8 mouse cellular contexts compared by ENCODE assay signal in genomic region chr12:24707954-24708823, GRCm38 (mm10). TPM values are rescaled to one million over a fixed set of nuclear protein-coding genes. Genes with fewer than 3 reads are reported as not detected.
DNase-seq lines count a peak whose midpoint lies in the region; ATAC-seq and TF ChIP-seq lines count a peak whose summit lies in the region.

Rrm2 (plus strand) TSS chr12:24708241.

- peak within 1 kb of the TSS; percentile 78 for H3K4me2 ChIP-seq in forebrain, embryonic 13.5 days
- peak within 1 kb of the TSS; percentile 56 for H3K4me2 ChIP-seq in liver, embryonic 16.5 days (ENCODE audit: low read depth, low read length)
- peak within 1 kb of the TSS; percentile 86 for H3K4me2 ChIP-seq in neural tube, embryonic 12.5 days (replicated peaks)
- peak within 1 kb of the TSS; percentile 80 for H3K4me2 ChIP-seq in stomach, postnatal 0 days (replicated peaks; ENCODE audit: low read depth)

- peak within 1 kb of the TSS; percentile 79 for H3K9ac ChIP-seq in ES-Bruce4 (ENCODE audit: low read depth, poor library complexity, severe bottlenecking)
- peak within 1 kb of the TSS; percentile 92 for H3K9ac ChIP-seq in forebrain, embryonic 13.5 days
- H3K9ac ChIP-seq in liver, embryonic 16.5 days (ENCODE audit: low read depth, low read length): peak within 1 kb of the TSS; percentile 95
- H3K9ac ChIP-seq in neural tube, embryonic 12.5 days: peak within 1 kb of the TSS; percentile 83
- peak within 1 kb of the TSS; percentile 74 for H3K9ac ChIP-seq in stomach, postnatal 0 days (ENCODE audit: low read length)

- H3K27me3 ChIP-seq in ES-Bruce4 (ENCODE audit: control insufficient read depth, insufficient read depth, low read length, poor library complexity, severe bottlenecking): no peaks in the 10 kb centered on the region
- no peaks in the 10 kb centered on the region for H3K27me3 ChIP-seq in forebrain, embryonic 13.5 days
- no peaks in the 10 kb centered on the region for H3K27me3 ChIP-seq in liver, embryonic 16.5 days (ENCODE audit: control insufficient read depth, insufficient read depth, low read depth, low read length)
- H3K27me3 ChIP-seq in neural tube, embryonic 12.5 days (replicated peaks): no peaks in the 10 kb centered on the region
- H3K27me3 ChIP-seq in stomach, postnatal 0 days (ENCODE audit: control insufficient read depth, insufficient read depth, low read length): no peaks in the 10 kb centered on the region

- peak within 1 kb of the TSS; percentile 60 for H3K27ac ChIP-seq in ES-Bruce4 (ENCODE audit: insufficient read depth, low read length)
- H3K27ac ChIP-seq in forebrain, embryonic 13.5 days: peak within 1 kb of the TSS; percentile 80
- H3K27ac ChIP-seq in liver, embryonic 16.5 days (ENCODE audit: low read length): peak within 1 kb of the TSS; percentile 89
- peak within 1 kb of the TSS; percentile 62 for H3K27ac ChIP-seq in neural tube, embryonic 12.5 days
- H3K27ac ChIP-seq in stomach, postnatal 0 days (replicated peaks): peak within 1 kb of the TSS; percentile 45

- 0 out of 2 replicates have a peak, but pooled peaks have one; percentile 19 for TF ChIP-seq EP300 in ES-Bruce4 (IDR thresholded peaks at IDR 0.05; ENCODE audit: insufficient read depth, low read depth, low read length)
- TF ChIP-seq EP300 in stomach, postnatal 0 days (optimal IDR thresholded peaks at IDR 0.05): no peak

- no peaks in the 10 kb centered on the region for H3K9me3 ChIP-seq in ES-Bruce4 (replicated peaks; ENCODE audit: control insufficient read depth, insufficient read depth, low read length, poor library complexity, severe bottlenecking)
- no peaks in the 10 kb centered on the region for H3K9me3 ChIP-seq in forebrain, embryonic 13.5 days (replicated peaks)
- H3K9me3 ChIP-seq in liver, embryonic 16.5 days (replicated peaks; ENCODE audit: control insufficient read depth, low read length): no peaks in the 10 kb centered on the region
- no peaks in the 10 kb centered on the region for H3K9me3 ChIP-seq in neural tube, embryonic 12.5 days
- no peaks in the 10 kb centered on the region for H3K9me3 ChIP-seq in stomach, postnatal 0 days (ENCODE audit: control insufficient read depth, low read length)

- H3K4me3 ChIP-seq in ES-Bruce4 (ENCODE audit: low read depth, low read length): peak within 1 kb of the TSS; percentile 87
- peak within 1 kb of the TSS; percentile 88 for H3K4me3 ChIP-seq in forebrain, embryonic 13.5 days
- H3K4me3 ChIP-seq in liver, embryonic 16.5 days (ENCODE audit: low read depth, low read length): peak within 1 kb of the TSS; percentile 97
- H3K4me3 ChIP-seq in neural tube, embryonic 12.5 days: peak within 1 kb of the TSS; percentile 90
- peak within 1 kb of the TSS; percentile 87 for H3K4me3 ChIP-seq in stomach, postnatal 0 days (ENCODE audit: low read depth, low read length)

- TF ChIP-seq POLR2A in ES-Bruce4 (IDR thresholded peaks at IDR 0.05; ENCODE audit: insufficient read depth, low read length): peak; percentile 58

- no peaks in the 10 kb centered on the region for H3K4me1 ChIP-seq in ES-Bruce4 (ENCODE audit: control insufficient read depth, insufficient read depth, low read length)
- H3K4me1 ChIP-seq in forebrain, embryonic 13.5 days: peaks cover 57% of the 10 kb centered on the region
- H3K4me1 ChIP-seq in liver, embryonic 16.5 days (ENCODE audit: control insufficient read depth, low read depth, low read length): peaks cover 61% of the 10 kb centered on the region
- H3K4me1 ChIP-seq in neural tube, embryonic 12.5 days: peaks cover 21% of the 10 kb centered on the region
- no peaks in the 10 kb centered on the region for H3K4me1 ChIP-seq in stomach, postnatal 0 days (replicated peaks; ENCODE audit: control insufficient read depth, insufficient read depth)

- peak; percentile 96 for DNase-seq in c-Kit-positive CD71-positive TER-119-positive erythroid progenitor cells, embryonic 14.5 days (ENCODE audit: low spot score)
- peak; percentile 96 for DNase-seq in heart, postnatal 10 days
- DNase-seq in large intestine, adult 2 months (ENCODE audit: low read depth, low spot score): peak; percentile 67
- peak; percentile 97 for DNase-seq in stomach, postnatal 0 days (ENCODE audit: low spot score)

- peaks cover 45% of the 10 kb centered on the region for H3K36me3 ChIP-seq in ES-Bruce4 (ENCODE audit: control insufficient read depth, insufficient read depth, low read length, poor library complexity, severe bottlenecking)
- H3K36me3 ChIP-seq in forebrain, embryonic 13.5 days (ENCODE audit: poor library complexity, severe bottlenecking): peaks cover 28% of the 10 kb centered on the region
- H3K36me3 ChIP-seq in liver, embryonic 16.5 days (ENCODE audit: control insufficient read depth, insufficient read depth): peaks cover 37% of the 10 kb centered on the region
- peaks cover 12% of the 10 kb centered on the region for H3K36me3 ChIP-seq in neural tube, embryonic 12.5 days
- peaks cover 3% of the 10 kb centered on the region; the same call in 1 of the 2 replicates for H3K36me3 ChIP-seq in stomach, postnatal 0 days (ENCODE audit: control insufficient read depth, insufficient read depth, low read length)

- intact Hi-C loops in heart, postnatal 10 days (cut with DNase I): loop anchor here (2.0 kb wide), 1 partner anchor 125 kb away; no protein-coding TSS in a partner anchor

- ATAC-seq in forebrain, embryonic 13.5 days: peak; percentile 92
- ATAC-seq in liver, embryonic 16.5 days (ENCODE audit: low read depth): peak; percentile 83
- peak; percentile 92 for ATAC-seq in neural tube, embryonic 12.5 days (ENCODE audit: low FRiP score, low read depth)
- peak; percentile 91 for ATAC-seq in stomach, postnatal 0 days (ENCODE audit: low FRiP score, low TSS enrichment)

- peak; percentile 68 for TF ChIP-seq CTCF in ES-Bruce4 (IDR thresholded peaks at IDR 0.05; ENCODE audit: low read depth, low read length)
- peak; percentile 86 for TF ChIP-seq CTCF in stomach, postnatal 0 days (IDR thresholded peaks at IDR 0.05; ENCODE audit: low read depth)

- WGBS in forebrain, embryonic 13.5 days: under 1% methylated on average over 83 of the region's 83 CpGs
- under 1% methylated on average over 83 of the region's 83 CpGs for WGBS in large intestine, adult 2 months
- under 1% methylated on average over 78 of the region's 83 CpGs for WGBS in liver, embryonic 16.5 days (ENCODE audit: insufficient replicate concordance)
- under 1% methylated on average over 83 of the region's 83 CpGs for WGBS in neural tube, embryonic 12.5 days
- under 1% methylated on average over 83 of the region's 83 CpGs for WGBS in stomach, postnatal 0 days

RNA-seq across cellular contexts. Expression of gene Rrm2, which starts in this region (rescaled TPM):
- polyA plus RNA-seq in ES-Bruce4 (2011; ENCODE audit: insufficient read depth, insufficient read length, low read depth, missing spikeins): 297 and 319 TPM in 2 replicates
- 405 and 421 TPM in 2 replicates for polyA plus RNA-seq in forebrain, embryonic 13.5 days (2015; fragmentation: Nextera tagmentation; extraction: Ambion mirVana)
- 10 to 100 TPM; 44.3 to 46.4 TPM for total RNA-seq in heart, postnatal 10 days (2021)
- polyA plus RNA-seq in large intestine, adult 2 months (2012; rRNA removed): 11.2 and 13.4 TPM in 2 replicates
- polyA plus RNA-seq in liver, embryonic 16.5 days (2015; fragmentation: Nextera tagmentation; extraction: Ambion mirVana): 418 and 451 TPM in 2 replicates
- polyA plus RNA-seq in neural tube, embryonic 12.5 days (2016; fragmentation: Nextera tagmentation; extraction: Ambion mirVana): 261 and 262 TPM in 2 replicates
- 38.0 and 41.2 TPM in 2 replicates for polyA plus RNA-seq in stomach, postnatal 0 days (2015; fragmentation: Nextera tagmentation; extraction: Ambion mirVana)

Comparison
In these comparisons a context has a peak if more than half of its experiments do, and no peak if none do; other contexts are left out.
1. Peak in every context shown above with its lines: DNase-seq, ATAC-seq, H3K4me3 ChIP-seq and H3K27ac ChIP-seq.